Mouse (Mus musculus) layer of hippocampus, postnatal 25 days (tissue): ENCODE measurements around the gene Vamp1. TPM values are rescaled to one million over a fixed set of nuclear protein-coding genes. Genes with fewer than 3 reads are reported as not detected.

ENCODE experiments used
- DNase-seq, 2 experiments: peaks; one replicate each; pipeline ENCODE4 v3.0.0; 2022; ENCODE audit warnings: mixed read lengths in 2 of 2, low spot score in 1 of 2; ENCODE audit errors: extremely low spot score in 1 of 2
- total RNA-seq, 2 experiments: library from RNA; stranded (reverse); gene quantifications; 2 replicates each; pipeline ENCODE4 v1.2.3; 2021

Gene Vamp1
- total RNA-seq, 2 experiments from 2014 or later = 71.1 to 71.4 TPM

DNA sequence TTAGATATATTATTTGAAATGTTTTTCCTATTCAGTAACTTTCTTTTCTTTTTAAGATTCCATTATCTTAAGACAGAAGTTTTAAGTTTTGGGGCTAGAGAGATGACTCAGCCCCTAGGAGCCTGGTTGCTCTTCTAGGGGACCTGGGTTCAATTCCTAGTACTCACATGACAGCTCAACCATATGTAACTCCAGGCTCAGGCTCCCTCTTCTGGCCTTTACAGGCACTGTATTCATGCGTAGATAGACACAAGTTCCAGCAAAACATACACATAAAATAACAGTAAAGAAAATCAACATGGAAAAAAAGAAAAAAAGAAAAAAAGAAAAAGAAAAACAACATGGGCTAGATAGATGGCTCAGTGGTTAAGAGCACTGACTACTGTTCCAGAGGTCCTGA lies 4.9 kb upstream of the Vamp1 start:
- no peak for DNase-seq

DNA sequence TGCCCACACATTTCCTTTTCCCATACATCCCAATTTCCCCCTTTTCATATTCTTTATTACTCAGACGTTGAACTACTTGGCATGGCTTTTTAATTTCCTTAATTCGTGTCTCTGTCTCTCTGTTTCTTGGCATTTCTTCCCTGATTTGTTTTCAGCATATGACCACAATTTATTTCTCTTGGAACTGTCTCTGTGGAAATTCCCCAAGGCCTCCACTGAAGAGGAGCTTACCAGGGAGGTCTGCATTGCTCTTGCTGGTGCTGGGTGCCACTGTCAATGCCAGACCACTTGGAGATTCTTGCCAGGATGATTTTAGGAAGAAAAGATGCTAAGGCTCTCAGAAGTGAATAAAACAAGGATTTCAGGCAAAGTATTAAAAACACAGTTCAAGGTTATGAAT lies 2.7 kb upstream of the Vamp1 start:
- DNase-seq = no peak

DNA sequence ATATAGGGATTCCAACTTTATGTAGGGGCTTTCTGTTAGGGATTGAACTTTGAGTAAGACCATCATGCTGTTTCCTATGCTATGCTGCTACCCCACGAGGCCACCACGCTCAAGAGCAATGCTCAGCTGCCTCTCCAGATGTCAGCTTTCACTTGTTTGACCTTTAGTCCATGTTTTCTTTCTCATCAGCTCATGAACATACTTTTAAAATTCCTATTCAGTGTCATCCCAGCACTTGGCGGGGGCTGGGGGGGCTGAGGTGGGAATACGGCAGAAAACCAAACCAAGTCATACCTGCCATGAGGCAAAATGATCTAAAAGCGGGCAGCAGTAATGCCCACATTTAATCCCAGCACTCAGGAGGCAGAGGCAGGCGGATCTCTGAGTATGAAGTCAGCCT lies 2.2 kb upstream of the Vamp1 start:
- no peak for DNase-seq

DNA sequence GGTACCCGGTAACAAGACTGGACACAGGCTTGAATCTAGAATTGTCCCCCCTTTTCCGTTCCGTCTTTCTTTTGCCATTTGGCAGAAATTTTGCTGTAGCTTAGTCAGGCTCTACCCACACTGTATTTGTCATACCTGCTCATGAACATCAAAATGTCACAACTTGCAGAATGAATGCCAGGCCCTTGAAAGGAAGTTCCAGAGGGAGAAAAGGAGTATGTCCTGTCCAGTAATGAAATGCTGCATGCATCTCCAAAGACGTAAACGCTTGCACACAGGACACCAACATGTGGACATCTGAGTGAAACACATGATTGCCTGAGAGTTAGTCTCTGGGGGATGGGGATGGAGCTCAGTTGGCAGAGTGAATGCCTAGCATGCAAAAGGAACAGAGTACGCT lies 1.6 kb upstream of the Vamp1 start:
- no peak for DNase-seq

DNA sequence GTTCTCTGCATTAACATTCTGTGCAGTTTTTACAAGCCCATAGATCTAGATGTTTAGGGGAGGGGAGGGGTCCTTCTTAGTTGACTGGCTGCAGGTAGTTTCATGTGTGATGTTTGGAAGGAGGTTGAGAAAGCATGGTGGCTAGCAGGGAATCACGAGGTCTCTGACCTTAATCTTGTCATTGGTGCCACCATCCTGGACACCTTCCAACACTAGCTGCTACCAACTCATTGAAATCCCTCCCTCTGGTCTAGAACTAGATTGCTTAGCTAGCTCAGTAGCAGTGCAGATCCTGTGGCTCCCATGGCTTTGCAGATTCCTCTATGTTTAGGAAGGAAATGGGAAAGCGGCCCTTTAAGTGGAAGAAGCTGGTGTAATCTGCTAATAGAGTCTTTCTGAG lies 1.5 kb downstream of the Vamp1 start:
- no peak for DNase-seq

DNA sequence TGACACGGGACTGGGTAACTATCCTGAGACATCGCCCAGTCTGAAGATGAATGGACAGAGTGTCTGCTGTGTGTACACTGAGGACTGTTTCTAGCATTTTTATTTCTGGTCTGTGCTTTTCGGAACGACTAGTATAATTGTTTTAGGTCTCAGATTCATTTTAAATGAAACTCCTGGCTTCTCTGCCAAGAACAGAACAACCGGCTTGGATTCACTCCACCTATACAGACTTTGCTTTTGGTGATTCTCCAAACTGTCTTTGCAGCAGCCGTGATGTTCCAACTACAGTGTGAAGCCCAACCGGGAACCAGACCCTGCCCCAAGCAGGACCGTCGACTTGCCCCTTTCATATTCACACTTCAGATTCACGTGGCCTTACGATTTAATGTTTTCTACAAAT lies 2.5 kb downstream of the Vamp1 start:
- no peak for DNase-seq

DNA sequence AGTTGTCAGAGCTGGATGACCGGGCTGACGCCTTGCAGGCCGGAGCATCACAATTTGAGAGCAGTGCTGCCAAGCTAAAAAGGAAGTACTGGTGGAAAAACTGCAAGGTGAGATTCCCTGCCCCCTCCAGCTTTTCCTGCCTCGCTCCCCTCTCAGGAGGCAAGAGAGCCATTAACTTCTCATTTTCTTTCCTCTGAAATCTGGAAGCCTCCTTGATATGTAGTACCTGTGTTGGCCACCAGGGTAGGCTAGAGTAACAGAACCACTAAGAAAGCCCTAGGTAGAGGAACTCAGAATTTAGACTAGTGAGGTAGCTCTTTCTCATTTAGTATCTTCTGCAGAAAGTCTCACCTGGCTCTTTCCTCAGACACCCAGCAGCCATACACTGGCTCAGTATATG lies 3.6 kb downstream of the Vamp1 start:
- peak; percentile 37 to 69 for DNase-seq

DNA sequence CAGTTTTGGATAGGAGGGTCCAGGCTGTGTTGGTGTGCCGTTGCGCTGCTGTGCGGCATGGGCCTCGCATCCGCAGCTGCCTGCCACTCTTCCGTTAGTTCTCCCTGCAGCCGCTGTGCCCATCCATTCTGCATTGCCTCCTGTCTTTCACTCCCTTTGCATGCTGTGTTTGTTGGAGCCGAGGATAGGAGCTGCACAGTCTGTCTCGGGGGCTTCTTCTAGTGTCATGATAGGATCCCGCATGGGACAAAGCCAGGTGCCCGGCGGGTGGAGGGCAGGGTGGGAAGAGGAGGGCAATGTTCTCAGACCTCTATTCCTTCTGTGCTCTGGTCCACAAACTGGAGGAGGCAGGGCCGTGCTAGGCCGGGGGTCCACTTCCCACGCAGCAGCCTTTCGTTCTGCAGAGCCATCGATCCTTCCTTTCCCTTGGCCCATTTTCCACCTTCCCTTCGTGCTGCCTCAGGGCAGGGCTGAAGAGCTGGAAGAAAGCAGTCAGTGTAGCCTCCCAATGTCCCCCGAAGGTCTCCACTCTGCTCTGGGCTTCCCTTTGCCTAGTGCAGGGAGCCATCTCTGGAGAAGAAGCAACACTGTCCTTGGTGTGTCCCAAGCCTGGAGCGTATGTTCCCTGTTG lies 5.9 kb downstream of the Vamp1 start:
- DNase-seq = no peak

DNA sequence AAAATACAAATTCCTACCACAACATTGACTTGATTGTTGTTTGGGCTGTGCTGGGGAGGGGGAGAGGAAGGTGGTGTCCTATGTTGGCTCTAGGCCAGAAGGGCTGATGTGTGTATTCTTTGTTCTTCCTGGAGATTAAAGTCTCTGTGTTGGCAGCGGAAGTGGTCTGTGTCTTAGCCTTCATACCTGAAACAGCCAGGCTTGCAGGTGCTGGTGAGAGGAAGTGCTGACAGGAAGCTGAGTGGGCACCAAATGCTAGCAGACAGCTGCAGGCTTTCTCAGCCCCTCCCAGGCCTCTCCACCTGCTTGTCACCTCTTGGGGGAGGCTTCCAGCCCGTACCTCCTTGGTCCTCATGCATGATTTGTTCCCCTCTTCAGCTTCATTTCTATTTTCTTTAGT lies 6.8 kb downstream of the Vamp1 start:
- no peak for DNase-seq

DNA sequence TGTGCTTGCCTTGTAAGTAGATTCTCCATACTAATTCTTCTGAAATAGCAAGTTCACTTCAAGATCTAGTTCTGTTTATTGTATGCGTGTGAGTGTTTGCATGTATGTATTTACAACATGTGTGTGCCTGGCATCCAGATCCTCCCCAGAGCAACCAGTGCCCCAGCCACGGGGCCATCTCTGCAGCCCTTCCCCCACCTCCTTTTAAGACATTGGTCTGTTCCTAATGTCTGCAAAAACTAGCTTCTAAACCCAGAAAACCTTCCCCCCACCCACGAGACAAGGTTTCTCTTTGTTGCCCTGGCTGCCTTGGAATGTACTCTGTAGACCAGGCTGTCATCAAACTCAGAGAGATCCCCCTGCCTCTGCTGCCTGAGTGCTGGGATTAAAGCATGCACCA lies 7.2 kb downstream of the Vamp1 start:
- no peak for DNase-seq

DNA sequence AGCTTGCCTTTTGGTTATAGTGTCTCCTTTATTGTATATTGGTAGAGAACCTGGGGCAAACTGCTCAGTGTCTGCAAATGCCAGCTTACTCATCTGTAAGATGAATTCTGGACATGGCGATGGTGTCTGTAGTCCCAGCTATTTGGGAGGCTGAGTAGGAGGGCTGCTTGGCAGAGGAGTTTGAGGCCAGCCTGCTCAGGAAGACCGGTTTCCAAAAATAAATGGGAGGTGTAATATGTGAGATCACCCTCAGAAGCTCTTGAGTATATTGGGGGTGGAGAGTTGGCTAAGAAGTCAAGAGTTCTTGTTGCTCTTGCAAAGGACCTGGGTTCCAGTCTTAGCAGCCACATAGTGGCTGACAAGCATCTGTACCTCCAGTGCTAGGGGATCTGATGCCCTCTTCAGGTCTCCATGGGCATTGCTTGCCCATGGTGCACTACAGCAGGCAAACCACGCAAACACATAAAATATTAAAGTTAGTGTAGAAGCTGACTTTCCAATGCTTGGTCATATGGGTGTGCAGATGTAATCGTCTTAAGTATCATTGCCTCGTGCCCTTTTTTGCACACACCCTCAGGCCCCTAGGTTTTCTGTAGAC lies 10.3 kb downstream of the Vamp1 start:
- DNase-seq = no peak

DNA sequence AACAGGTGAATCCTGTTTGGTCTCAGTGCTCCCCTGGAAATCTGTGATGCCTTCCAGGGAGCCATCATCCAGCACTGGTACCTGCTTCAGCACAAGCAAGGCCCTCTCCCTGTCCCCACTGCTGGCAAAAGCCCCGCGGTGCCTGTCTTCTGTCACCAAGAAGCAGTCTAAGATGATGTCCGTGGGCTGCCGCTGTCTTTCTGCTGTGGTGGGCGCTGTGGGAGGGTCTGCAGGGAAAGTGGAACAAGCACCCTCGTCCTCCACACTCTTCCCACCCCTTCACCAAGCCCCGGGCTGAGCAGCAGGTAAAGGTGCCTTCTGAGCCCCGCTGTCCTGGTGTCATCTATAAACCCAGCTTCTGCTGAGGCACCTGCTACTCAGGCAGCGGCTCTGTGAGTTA lies 15.2 kb downstream of the Vamp1 start:
- DNase-seq = no peak

DNA sequence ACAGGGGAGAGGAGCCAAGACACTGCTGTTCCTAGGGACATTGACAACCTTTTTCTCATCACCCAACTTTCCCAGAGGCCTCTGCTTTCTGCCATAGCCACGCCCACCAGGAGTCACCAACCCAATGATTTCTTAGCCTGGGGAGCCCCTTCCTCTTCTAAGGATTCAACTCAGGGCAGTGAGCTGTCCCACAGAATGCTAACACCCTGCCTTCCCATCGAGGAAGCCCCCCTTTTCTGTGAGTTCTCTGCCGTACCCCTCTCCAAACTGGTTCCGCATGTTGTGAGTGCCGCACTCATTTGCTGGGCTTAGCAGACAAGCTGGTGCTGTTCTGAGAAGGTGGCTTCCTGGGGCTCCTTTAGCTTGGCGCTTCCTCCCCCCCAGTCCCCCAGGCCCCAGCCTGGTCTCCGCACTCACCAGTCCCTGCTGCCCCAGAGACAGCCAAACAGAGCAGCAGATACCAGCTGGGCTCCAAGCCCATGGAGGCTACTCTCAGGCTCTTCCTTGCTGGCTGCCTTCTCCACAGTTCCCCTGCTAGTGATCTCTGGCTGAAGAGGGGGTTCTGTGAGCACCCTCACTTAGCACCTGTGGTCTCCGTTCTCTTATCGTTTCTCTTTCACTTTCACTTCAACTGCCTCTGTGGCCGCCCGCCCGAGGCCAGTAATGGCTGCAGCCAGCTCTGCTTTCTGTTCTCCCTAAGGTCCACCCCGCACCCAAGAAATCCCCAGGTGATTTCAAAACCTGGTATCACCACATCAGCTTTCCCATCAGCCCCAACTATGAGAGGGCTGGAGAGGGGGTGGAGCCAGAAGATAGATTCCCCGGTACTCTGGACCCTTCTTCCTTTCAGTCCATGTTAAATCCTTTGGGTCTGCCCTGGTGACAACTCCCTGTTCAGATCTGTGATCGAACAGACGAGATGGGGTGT lies 16.0 kb downstream of the Vamp1 start, which contains the start of gene Tapbpl:
Gene Tapbpl, minus strand, starts transcription at position 744 of the 928 bp plus-strand sequence.
- DNase-seq = peak; percentile 25 to 36

DNA sequence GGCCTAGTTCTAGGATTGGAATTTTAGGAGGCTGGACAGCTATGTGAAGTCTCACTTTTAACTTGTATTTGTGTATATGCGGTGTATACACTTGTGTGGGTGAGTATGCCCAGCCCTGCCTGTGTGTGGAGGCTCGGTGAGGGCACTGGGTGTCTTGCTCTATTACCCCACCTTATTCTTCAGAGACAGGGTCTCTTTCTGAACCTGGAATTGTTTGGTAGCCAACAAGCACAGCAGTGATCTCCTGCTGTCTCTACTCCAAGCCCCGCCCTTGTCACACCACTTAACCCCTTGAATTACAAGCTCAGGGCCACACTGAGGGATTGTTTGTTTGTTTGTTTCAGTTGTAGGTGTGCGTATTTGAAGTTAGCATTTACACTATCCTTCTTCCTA lies 16.7 kb downstream of the Vamp1 start:
- DNase-seq = no peak

DNA sequence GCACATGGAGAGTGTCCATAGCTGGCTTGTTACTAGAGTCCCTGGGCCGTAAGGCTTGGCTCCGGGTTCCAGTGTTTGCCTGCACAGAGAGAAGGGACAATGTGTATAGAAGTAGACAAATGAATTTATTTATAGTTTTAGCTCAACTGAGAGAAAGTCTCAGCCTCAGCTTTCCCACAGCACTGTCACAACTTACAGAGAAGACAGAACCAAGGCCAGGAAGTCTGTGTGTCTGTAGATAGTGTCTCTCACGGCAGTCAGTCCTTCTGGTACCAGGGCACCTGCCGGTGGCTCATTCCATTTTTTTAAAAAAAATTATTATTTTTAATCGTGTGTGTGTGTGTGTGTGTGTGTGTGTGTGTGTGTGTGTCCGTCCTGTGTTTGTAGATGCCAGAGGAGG lies 17.2 kb downstream of the Vamp1 start:
- no peak for DNase-seq

DNA sequence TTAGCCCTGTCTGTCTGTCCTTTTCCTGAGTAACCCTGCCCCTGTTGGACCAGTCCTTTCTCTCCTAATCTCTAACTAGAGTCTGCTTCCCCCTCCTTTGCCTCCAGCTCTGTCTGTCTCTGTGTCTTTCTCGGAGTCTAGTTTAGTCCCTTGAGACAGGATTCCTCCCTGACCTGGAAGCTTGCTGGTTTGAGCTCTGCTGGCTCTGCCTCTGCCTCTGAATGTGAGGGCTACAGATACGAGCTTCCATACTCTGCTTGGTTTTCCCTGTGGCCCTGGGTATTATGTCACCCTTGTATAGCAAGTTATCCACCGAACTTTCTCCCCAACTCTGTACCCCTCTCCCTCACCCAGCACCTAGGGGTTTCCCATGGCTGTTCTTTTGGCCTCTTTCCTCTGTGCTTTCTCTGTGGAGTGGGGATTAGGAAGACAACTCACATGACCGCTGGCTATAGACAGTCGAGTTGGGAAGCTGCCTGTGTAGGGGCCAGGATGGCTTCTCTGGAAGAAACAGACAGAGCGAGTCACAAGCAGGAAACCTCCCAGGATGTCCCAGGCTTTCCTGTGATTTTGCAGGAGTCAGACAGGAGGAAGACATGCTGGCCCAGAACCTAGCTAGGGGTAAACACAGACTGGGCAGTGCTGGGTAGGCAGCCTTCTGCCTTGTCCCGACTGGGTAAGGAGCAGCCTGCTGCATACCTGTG lies 18.6 kb downstream of the Vamp1 start:
- no peak for DNase-seq

DNA sequence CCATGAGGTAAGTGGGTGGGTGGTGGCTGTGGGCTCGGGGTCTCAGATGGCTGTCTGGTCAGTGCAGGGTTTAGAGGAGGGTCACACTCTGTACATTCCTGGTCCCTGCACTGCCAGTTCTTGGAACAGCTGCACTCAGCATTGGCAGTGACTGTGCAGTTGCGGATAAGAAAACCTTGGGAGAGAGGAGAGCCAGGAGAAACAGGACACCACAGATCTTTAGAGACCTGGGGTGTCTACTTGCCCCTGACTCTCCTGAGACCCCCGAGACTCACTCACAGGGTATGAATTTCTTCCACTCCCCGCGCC lies 19.1 kb downstream of the Vamp1 start:
- DNase-seq = no peak

DNA sequence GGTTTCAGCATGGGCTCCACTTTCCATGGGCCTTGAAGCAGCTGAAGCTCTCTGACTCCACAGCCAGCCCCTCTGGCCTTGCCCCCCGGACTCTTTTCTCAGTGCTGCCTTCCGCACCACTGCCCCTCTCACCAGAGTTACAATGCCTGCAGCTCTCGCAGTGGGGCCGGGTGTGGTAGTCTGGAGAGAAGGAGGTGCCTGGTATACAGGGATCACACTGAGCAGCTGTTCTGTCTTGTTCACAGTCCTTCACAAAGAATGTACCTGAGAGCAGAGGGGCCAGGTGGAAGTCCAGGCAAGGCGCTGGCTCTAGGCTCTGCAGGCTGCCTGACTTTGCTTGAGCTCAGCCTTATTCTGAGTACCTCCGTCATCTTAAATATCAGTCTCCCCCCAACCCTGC lies 21.0 kb downstream of the Vamp1 start:
- no peak for DNase-seq

DNA sequence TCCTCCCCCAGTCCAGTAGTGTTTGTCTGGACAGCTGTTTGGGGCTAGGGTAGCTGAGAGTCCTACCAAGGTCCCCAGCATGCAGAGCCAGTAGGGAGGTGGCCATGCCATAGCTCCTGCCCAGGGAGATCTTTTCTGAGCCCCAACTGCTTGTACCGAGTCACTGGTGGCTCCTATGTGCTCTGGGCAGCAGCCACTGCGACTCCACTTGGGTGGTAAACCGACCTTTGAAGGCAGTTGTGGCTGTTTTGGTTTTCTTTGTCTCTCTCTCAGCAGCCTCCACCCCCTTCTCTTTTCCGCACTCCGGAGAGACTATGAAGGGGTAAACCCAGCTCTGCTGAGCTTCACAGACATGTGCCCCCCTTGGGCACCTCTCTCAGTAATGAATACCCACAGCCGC lies 21.4 kb downstream of the Vamp1 start, which contains the start of gene Cd27:
Gene Cd27, minus strand, starts transcription at position 229 of the 400 bp plus-strand sequence.
- DNase-seq = no peak

DNA sequence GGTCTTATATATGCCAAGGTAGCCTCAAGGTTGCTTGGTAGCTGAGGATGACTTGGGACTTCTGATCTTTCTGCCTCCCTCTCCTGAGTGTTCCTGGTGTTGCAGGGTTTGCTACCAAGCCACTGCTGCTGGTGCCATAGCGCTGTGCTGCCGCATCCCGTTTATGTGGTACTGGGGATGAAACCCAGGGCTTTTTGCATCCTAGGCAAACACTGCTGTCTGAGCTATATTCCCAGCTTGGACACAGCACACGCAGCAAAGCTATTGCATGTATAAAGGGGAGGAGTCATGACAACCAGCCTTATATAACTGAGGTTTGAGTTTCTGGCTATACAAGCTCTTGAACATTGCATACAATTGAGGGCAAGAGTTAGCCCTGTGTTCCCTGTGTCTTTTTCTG lies 22.1 kb downstream of the Vamp1 start:
- DNase-seq = no peak

DNA sequence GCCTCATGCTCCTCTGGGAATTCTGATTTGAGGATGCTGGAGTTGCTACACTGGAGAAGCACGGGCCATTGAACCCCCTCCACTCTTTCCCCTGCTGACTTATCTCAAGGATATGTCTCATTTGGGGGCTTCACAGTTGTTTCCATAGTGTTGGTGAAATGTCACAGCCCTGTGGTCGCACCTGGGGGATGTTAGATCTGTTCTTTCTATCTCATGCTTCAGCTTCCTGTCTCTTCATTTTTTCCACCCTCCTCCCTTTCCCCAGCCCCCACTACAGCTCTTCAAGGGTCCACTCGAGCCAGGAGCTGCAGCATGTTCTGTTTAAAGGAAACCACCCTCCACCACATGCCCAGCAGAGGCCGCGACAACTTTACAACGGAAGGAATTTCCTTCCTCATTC lies 23.0 kb downstream of the Vamp1 start:
- DNase-seq = no peak
